Mouse (Mus musculus) forebrain, embryonic 10.5 days (tissue): ENCODE results near the gene Cfap54. TPM values are rescaled to one million over a fixed set of nuclear protein-coding genes. Genes with fewer than 3 reads are reported as not detected.

Source experiments
- DNase-seq: peaks from one replicate; pipeline ENCODE4 v3.0.0-alpha.2; 2017; ENCODE audit warnings: low spot score; ENCODE audit errors: extremely low spot score
- H3K27ac ChIP-seq: fragments of 300-500 bp; sonication (generic); 2 replicates; pipeline ENCODE4 v1.5.1; 2016; ENCODE audit warnings: mild to moderate bottlenecking
- H3K27me3 ChIP-seq: fragments of 300-500 bp; sonication (generic); 2 replicates; pipeline ENCODE4 v1.6.1; 2016; ENCODE audit warnings: mild to moderate bottlenecking; ENCODE audit not compliant: poor library complexity, severe bottlenecking
- H3K36me3 ChIP-seq: fragments of 300-500 bp; sonication (generic); replicated peaks from 2 replicates; pipeline ENCODE4 v1.6.1; 2016; ENCODE audit warnings: mild to moderate bottlenecking, moderate library complexity
- H3K4me1 ChIP-seq: fragments of 300-500 bp; sonication (generic); 2 replicates; pipeline ENCODE4 v1.6.1; 2016
- H3K4me3 ChIP-seq: fragments of 300-500 bp; sonication (generic); 2 replicates; pipeline ENCODE4 v1.5.1; 2016; ENCODE audit warnings: mild to moderate bottlenecking, moderate library complexity
- H3K9me3 ChIP-seq: fragments of 300-500 bp; sonication (generic); 2 replicates; pipeline ENCODE4 v1.6.1; 2016; ENCODE audit warnings: mild to moderate bottlenecking, moderate library complexity
- WGBS: fragments of 180-500 bp; shearing (Covaris S2); methylation state at CpG from one replicate; pipeline ENCODE4 v1.1.7; 2016; 5-methylcytosine and 5-hydroxymethylcytosine counted together
- polyA plus RNA-seq: library from polyadenylated mRNA; unstranded; fragments of >200 nt; fragmentation: Nextera tagmentation; extraction: Ambion mirVana; gene quantifications from 2 replicates; pipeline ENCODE4 v1.2.1, GENCODE M21; 2016

The Cfap54 gene
- polyA plus RNA-seq = 1.1 and 1.3 TPM in 2 replicates

- H3K36me3 ChIP-seq = no peaks in the 10 kb centered on the region
- H3K9me3 ChIP-seq = no peaks in the 10 kb centered on the region
- under 1% methylated on average over 34 of the region's 34 CpGs for WGBS
- peaks cover 56% of the 10 kb centered on the region for H3K4me1 ChIP-seq
- H3K27ac ChIP-seq = peak within 1 kb of the TSS; percentile 86
- DNase-seq = peak; percentile 91
- H3K4me3 ChIP-seq = peak within 1 kb of the TSS; percentile 74
- peaks cover 10% of the 10 kb centered on the region; the same call in 1 of the 2 replicates for H3K27me3 ChIP-seq
Measured at GRCm38 (mm10) chr10:93081133-93081779, at the start of gene Cfap54. Gene Cfap54, minus strand, starts transcription at chr10:93081618.

- 0 out of 2 replicates have a peak overlapping the region, but pooled peaks have one; percentile 15 for H3K27ac ChIP-seq
- no peak overlapping the region for H3K4me3 ChIP-seq
- no peak for DNase-seq
- H3K9me3 ChIP-seq = no peaks in the 10 kb centered on the region
- peaks cover 17% of the 10 kb centered on the region for H3K4me1 ChIP-seq
- WGBS = 73% methylated on average over 10 of the region's 10 CpGs
- H3K36me3 ChIP-seq = no peaks in the 10 kb centered on the region
- H3K27me3 ChIP-seq = no peaks in the 10 kb centered on the region
Measured at GRCm38 (mm10) chr10:93130456-93130940, 49.1 kb upstream of the Cfap54 start.

GRCm38 (mm10) chr10:93129904-93130455 lies 48.6 kb upstream of the Cfap54 start:
- H3K27me3 ChIP-seq = no peaks in the 10 kb centered on the region
- H3K4me1 ChIP-seq = peaks cover 20% of the 10 kb centered on the region
- H3K4me3 ChIP-seq = no peak overlapping the region
- H3K27ac ChIP-seq = 0 out of 2 replicates have a peak overlapping the region, but pooled peaks have one; percentile 15
- no peaks in the 10 kb centered on the region for H3K36me3 ChIP-seq
- WGBS = 63% methylated on average over 9 of the region's 9 CpGs
- no peak for DNase-seq
- H3K9me3 ChIP-seq = no peaks in the 10 kb centered on the region

DNA sequence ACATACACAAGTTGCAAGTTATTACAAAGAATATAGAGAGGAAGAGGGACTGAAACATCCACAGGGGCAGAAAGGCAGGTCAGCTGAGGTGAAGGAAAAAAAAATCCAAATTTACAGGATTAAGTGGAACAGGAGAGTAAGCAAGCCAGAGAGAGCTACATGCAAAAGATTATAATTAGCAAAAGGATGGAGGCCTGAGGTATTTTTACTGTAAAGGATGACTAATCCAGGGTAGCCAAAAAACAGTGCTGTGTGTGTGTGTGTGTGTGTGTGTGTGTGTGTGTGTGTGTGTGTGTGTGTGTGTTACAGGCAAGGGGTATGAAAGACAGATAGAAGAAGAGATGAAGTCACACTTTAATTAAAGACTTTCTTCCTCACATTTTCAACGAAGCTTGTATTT lies 47.9 kb upstream of the Cfap54 start:
- H3K27me3 ChIP-seq = no peaks in the 10 kb centered on the region
- no peak overlapping the region for H3K27ac ChIP-seq
- no peaks in the 10 kb centered on the region for H3K9me3 ChIP-seq
- H3K36me3 ChIP-seq = no peaks in the 10 kb centered on the region
- 87% methylated on average over 1 of the region's 1 CpGs for whole genome bisulfite sequencing
- peaks cover 20% of the 10 kb centered on the region for H3K4me1 ChIP-seq
- H3K4me3 ChIP-seq = no peak overlapping the region
- no peak for DNase-seq

GRCm38 (mm10) chr10:93128566-93128965 lies 47.1 kb upstream of the Cfap54 start:
- Histone ChIP-seq H3K27ac (no peak overlapping the region), H3K4me1 (peaks cover 21% of the 10 kb centered on the region), H3K36me3 (no peaks in the 10 kb centered on the region), H3K27me3 (no peaks in the 10 kb centered on the region), H3K4me3 (no peak overlapping the region), H3K9me3 (no peaks in the 10 kb centered on the region)
- no peak for DNase-seq
- 84% methylated on average over 2 of the region's 2 CpGs for WGBS

- H3K9me3 ChIP-seq = no peaks in the 10 kb centered on the region
- no peak for DNase-seq
- no peaks in the 10 kb centered on the region for H3K36me3 ChIP-seq
- H3K27ac ChIP-seq = no peak overlapping the region
- no peaks in the 10 kb centered on the region for H3K27me3 ChIP-seq
- no peak overlapping the region for H3K4me3 ChIP-seq
- H3K4me1 ChIP-seq = peaks cover 32% of the 10 kb centered on the region
- 84% methylated on average over 3 of the region's 3 CpGs for WGBS
Measured at GRCm38 (mm10) chr10:93126025-93126424, 44.6 kb upstream of the Cfap54 start.

- H3K9me3 ChIP-seq = no peaks in the 10 kb centered on the region
- H3K4me1 ChIP-seq = peaks cover 18% of the 10 kb centered on the region
- H3K36me3 ChIP-seq = no peaks in the 10 kb centered on the region
- 81% methylated on average over 12 of the region's 12 CpGs for WGBS
- DNase-seq = no peak
- no peak overlapping the region for H3K27ac ChIP-seq
- H3K4me3 ChIP-seq = no peak overlapping the region
- H3K27me3 ChIP-seq = no peaks in the 10 kb centered on the region
Measured at GRCm38 (mm10) chr10:93123957-93124613, 42.7 kb upstream of the Cfap54 start.

DNA sequence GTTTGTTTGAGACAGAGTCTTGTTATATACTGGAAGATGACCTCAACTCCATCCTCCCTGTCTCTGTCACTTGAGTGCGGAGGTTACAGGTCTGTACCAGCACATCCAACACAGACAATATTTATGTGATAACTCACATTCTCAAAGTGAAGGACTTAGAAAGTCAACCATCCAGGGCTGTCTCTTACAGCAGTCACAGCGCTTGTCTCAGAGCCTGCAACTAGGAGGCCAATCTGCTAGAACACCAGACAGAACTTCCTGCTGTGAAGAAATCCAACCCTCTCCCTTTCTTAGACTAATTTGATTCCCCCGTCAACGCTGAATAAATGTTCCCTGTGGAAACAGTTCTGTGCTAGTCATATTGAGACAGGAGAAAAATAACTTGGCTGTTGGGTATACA lies 41.9 kb upstream of the Cfap54 start:
- 79% methylated on average over 4 of the region's 4 CpGs for WGBS
- Histone ChIP-seq H3K9me3 (no peaks in the 10 kb centered on the region), H3K4me3 (no peak overlapping the region), H3K36me3 (no peaks in the 10 kb centered on the region), H3K27ac (no peak overlapping the region), H3K4me1 (peaks cover 15% of the 10 kb centered on the region; the same call in 1 of the 2 replicates), H3K27me3 (no peaks in the 10 kb centered on the region)
- no peak for DNase-seq

- no peaks in the 10 kb centered on the region for H3K36me3 ChIP-seq
- 78% methylated on average over 12 of the region's 12 CpGs for WGBS
Measured at GRCm38 (mm10) chr10:93122399-93123184, 41.2 kb upstream of the Cfap54 start.

DNA sequence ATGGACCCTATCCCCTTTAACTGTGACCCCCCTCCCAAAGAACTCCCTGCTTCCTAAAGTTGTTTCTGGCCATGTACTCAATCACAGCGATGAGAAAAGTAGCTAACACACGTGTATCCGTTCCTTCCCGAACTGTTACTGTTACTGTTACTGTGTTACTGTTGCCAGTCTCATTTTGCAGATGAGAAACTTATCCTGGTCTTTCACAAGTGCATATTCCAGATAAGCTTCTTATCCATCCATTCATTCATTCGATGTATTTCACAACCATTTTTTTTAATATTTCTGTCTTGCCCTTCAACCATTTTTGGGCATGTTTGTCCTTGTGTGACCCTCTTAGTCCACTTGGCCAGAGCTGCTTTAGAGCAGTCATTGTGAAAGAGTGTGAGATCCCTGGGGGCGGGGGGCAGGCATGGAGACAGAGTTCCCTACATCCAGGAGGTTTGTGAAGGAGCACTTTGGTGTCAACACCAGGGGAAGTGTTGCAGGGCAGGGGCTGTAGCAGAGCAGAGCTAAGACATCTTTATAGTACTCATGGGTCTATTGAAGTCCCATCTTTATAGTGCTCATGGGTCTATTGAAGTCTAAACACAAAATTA lies 39.9 kb upstream of the Cfap54 start:
- peaks cover 15% of the 10 kb centered on the region; the same call in 1 of the 2 replicates for H3K4me1 ChIP-seq
- WGBS = 90% methylated on average over 6 of the region's 6 CpGs
- H3K27me3 ChIP-seq = no peaks in the 10 kb centered on the region
- no peak overlapping the region for H3K27ac ChIP-seq
- no peak for DNase-seq
- no peaks in the 10 kb centered on the region for H3K9me3 ChIP-seq
- no peak overlapping the region for H3K4me3 ChIP-seq
- H3K36me3 ChIP-seq = no peaks in the 10 kb centered on the region

More at GRCm38 (mm10) chr10:93122399-93123184, 41.2 kb upstream of the Cfap54 start:
- Histone ChIP-seq H3K4me3 (no peak overlapping the region), H3K27ac (no peak overlapping the region), H3K27me3 (no peaks in the 10 kb centered on the region), H3K4me1 (peaks cover 15% of the 10 kb centered on the region; the same call in 1 of the 2 replicates), H3K9me3 (no peaks in the 10 kb centered on the region)
- DNase-seq = no peak

GRCm38 (mm10) chr10:93119809-93120208 lies 38.4 kb upstream of the Cfap54 start:
- H3K36me3 ChIP-seq = no peaks in the 10 kb centered on the region

GRCm38 (mm10) chr10:93116636-93117035 lies 35.2 kb upstream of the Cfap54 start:
- no peaks in the 10 kb centered on the region for H3K27me3 ChIP-seq
- no peaks in the 10 kb centered on the region; the same call in 1 of the 2 replicates for H3K4me1 ChIP-seq
- 87% methylated on average over 3 of the region's 3 CpGs for WGBS
- H3K36me3 ChIP-seq = no peaks in the 10 kb centered on the region
- H3K9me3 ChIP-seq = no peaks in the 10 kb centered on the region
- H3K27ac ChIP-seq = no peak overlapping the region
- DNase-seq = no peak
- no peak overlapping the region for H3K4me3 ChIP-seq

More at GRCm38 (mm10) chr10:93119809-93120208, 38.4 kb upstream of the Cfap54 start:
- no peaks in the 10 kb centered on the region for H3K9me3 ChIP-seq
- peaks cover 12% of the 10 kb centered on the region; the same call in 1 of the 2 replicates for H3K4me1 ChIP-seq
- no peak overlapping the region for H3K4me3 ChIP-seq
- DNase-seq = no peak
- H3K27me3 ChIP-seq = no peaks in the 10 kb centered on the region
- no peak overlapping the region for H3K27ac ChIP-seq
- WGBS = 91% methylated on average over 5 of the region's 5 CpGs
